Mouse (Mus musculus) midbrain, postnatal 0 days (tissue): ENCODE measurements around the gene Nrp1. TPM values are rescaled to one million over a fixed set of nuclear protein-coding genes. Genes with fewer than 3 reads are reported as not detected.
A peak's percentile ranks its signal among the peaks of the same experiment; 100 is the strongest.

Experiments
- ATAC-seq: fragments of 200-750 bp; cut with Nextera tagmentation; 2 replicates; pipeline ENCODE4 v1.8.0; 2017; ENCODE audit warnings: moderate number of reproducible peaks, mild to moderate bottlenecking, moderate TSS enrichment, moderate library complexity; ENCODE audit not compliant: low FRiP score
- DNase-seq: peaks from one replicate; pipeline ENCODE4 v3.0.0-alpha.2; 2015; ENCODE audit warnings: low spot score
- H3K27ac ChIP-seq: fragments of 300-500 bp; sonication (generic); 2 replicates; pipeline ENCODE4 v1.5.1; 2014; ENCODE audit warnings: low read depth, mild to moderate bottlenecking, low read length, mixed read lengths
- H3K27me3 ChIP-seq: fragments of 300-500 bp; sonication (generic); 2 replicates; pipeline ENCODE4 v1.6.1; 2014; ENCODE audit warnings: low read length, control low read depth, mixed read lengths; ENCODE audit not compliant: insufficient read depth
- H3K36me3 ChIP-seq: fragments of 300-500 bp; sonication (generic); 2 replicates; pipeline ENCODE4 v1.6.1; 2014; ENCODE audit warnings: low read length, control low read depth, mixed read lengths; ENCODE audit not compliant: insufficient read depth
- H3K4me1 ChIP-seq: fragments of 300-500 bp; sonication (generic); 2 replicates; pipeline ENCODE4 v1.6.1; 2014; ENCODE audit warnings: mild to moderate bottlenecking, control low read depth, antibody characterized with exemption, low read length, mixed read lengths; ENCODE audit not compliant: insufficient read depth
- H3K4me2 ChIP-seq: fragments of 300-500 bp; sonication (generic); 2 replicates; pipeline ENCODE4 v1.6.1; 2014; ENCODE audit warnings: low read depth, mild to moderate bottlenecking, low read length, mixed read lengths; ENCODE audit not compliant: poor library complexity, severe bottlenecking
- H3K4me3 ChIP-seq: fragments of 300-500 bp; sonication (generic); 2 replicates; pipeline ENCODE4 v1.5.1; 2014; ENCODE audit warnings: low read depth, mild to moderate bottlenecking, low read length, moderate library complexity
- H3K9ac ChIP-seq: fragments of 300-500 bp; sonication (generic); replicated peaks from 2 replicates; pipeline ENCODE4 v1.6.1; 2014; ENCODE audit warnings: mild to moderate bottlenecking, low read length, moderate library complexity, mixed read lengths; ENCODE audit not compliant: poor library complexity, severe bottlenecking
- H3K9me3 ChIP-seq: fragments of 300-500 bp; sonication (generic); 2 replicates; pipeline ENCODE4 v1.6.1; 2016; ENCODE audit warnings: low read length, control low read depth
- CTCF ChIP-seq: IDR thresholded peaks from 2 replicates; pipeline ENCODE4 v1.5.1; 2016; ENCODE audit warnings: antibody characterized with exemption, mild to moderate bottlenecking
- WGBS: fragments of 180-500 bp; shearing (Covaris S2); extraction: QIAGEN DNeasy Blood & Tissue Kit; methylation state at CpG from one replicate; pipeline ENCODE4 v1.1.7; 2014; 5-methylcytosine and 5-hydroxymethylcytosine counted together
- polyA plus RNA-seq: library from polyadenylated mRNA; unstranded; fragments of >200 nt; fragmentation: Nextera tagmentation; extraction: Ambion mirVana; gene quantifications from 2 replicates; pipeline ENCODE4 v1.2.1, GENCODE M21; 2015
- total RNA-seq: library from RNA; depleted of rRNA; stranded (reverse); fragments of >200 nt; gene quantifications from 2 replicates; pipeline ENCODE4 v1.2.3, GENCODE M21; 2014

Gene Nrp1
- total and polyA plus RNA-seq, 2 experiments from 2014 or later = 57.9 to 59.3 TPM

GRCm38 (mm10) chr8:128491126-128492067, 133.0 kb downstream of the Nrp1 start:
- peak; percentile 87 for DNase-seq
- WGBS = 53% methylated on average over 5 of the region's 5 CpGs
- H3K4me2 ChIP-seq = no peak overlapping the region
- no peak overlapping the region for H3K27ac ChIP-seq
- no peaks in the 10 kb centered on the region for H3K9me3 ChIP-seq
- 0 out of 2 replicates have a peak, but pooled peaks have one; percentile 41 for ATAC-seq
- no peaks in the 10 kb centered on the region; the same call in 1 of the 2 replicates for H3K36me3 ChIP-seq
- H3K27me3 ChIP-seq = no peaks in the 10 kb centered on the region
- peak; percentile 88 for TF ChIP-seq CTCF
- no peak overlapping the region for H3K4me3 ChIP-seq
- H3K4me1 ChIP-seq = no peaks in the 10 kb centered on the region
- no peak overlapping the region for H3K9ac ChIP-seq

- no peak for TF ChIP-seq CTCF
- Histone ChIP-seq H3K4me2 (no peak overlapping the region), H3K27ac (no peak overlapping the region), H3K27me3 (no peaks in the 10 kb centered on the region), H3K9me3 (no peaks in the 10 kb centered on the region), H3K4me1 (no peaks in the 10 kb centered on the region), H3K36me3 (peaks cover 8% of the 10 kb centered on the region), H3K4me3 (no peak overlapping the region), H3K9ac (no peak overlapping the region)
- no peak for ATAC-seq
- 90% methylated on average over 3 of the region's 3 CpGs for WGBS
- no peak for DNase-seq
Observed at GRCm38 (mm10) chr8:128493801-128494200, 135.4 kb downstream of the Nrp1 start.

DNA sequence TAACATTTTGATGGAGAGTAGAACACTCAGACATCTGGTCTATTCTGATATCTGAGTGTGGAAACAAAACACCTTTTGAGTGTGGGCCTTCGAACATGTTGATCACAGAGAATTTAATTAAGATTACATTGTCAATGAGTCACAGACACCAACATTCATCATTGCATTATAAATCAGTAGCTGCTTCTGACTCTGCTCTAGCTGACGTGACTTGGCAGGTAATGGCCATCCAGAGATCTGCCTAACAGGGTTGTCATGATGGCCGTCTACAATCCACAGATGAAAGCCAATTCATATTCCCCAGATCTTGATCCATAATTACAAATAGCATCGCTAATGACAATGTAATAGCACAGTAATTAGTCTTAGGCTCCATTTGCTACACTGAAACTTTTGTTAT, 140.4 kb downstream of the Nrp1 start:
- H3K4me1 ChIP-seq = no peaks in the 10 kb centered on the region
- no peak overlapping the region for H3K27ac ChIP-seq
- H3K4me2 ChIP-seq = no peak overlapping the region
- H3K36me3 ChIP-seq = peaks cover 22% of the 10 kb centered on the region
- H3K27me3 ChIP-seq = no peaks in the 10 kb centered on the region
- DNase-seq = no peak
- no peak overlapping the region for H3K4me3 ChIP-seq
- ATAC-seq = no peak
- no peak overlapping the region for H3K9ac ChIP-seq
- TF ChIP-seq CTCF = no peak
- no peaks in the 10 kb centered on the region for H3K9me3 ChIP-seq
- 81% methylated on average over 4 of the region's 4 CpGs for WGBS

DNA sequence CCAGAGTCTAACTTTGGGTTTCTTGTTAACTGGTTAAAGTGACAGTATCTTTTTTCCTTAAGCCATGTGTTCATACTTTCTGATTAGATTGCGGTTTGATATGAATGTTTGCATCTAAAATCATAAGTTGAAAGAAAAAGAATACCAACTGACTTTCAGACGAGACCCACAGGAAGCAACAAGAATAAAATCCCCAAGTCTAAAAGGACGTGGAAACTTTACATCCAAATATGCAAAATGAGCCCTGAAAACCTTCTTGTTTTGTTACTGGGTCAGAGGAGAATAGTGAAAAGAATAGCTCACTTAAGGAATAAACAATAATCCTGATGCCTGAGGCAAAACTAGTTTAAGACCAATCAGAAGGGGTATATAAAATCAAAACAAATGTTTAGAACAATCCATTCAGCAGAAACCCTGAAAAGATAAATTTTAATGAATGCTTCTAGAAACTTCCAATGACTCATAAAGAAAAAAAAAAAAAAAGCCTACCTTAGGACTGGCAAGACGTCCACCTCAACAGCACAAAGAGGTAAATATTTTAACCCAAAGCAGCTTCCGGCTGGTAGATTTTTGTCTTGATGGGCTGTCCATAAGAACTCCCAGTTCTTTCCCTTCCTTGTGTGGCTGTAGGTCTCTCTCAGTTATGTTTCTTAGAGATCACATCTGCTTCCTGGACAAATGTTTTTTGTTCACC, 145.9 kb downstream of the Nrp1 start:
- TF ChIP-seq CTCF = no peak
- H3K9me3 ChIP-seq = no peaks in the 10 kb centered on the region
- H3K27me3 ChIP-seq = no peaks in the 10 kb centered on the region
- no peaks in the 10 kb centered on the region for H3K4me1 ChIP-seq
- peaks cover 13% of the 10 kb centered on the region for H3K36me3 ChIP-seq
- WGBS = 74% methylated on average over 5 of the region's 5 CpGs
- H3K27ac ChIP-seq = no peak overlapping the region
- H3K4me2 ChIP-seq = no peak overlapping the region
- DNase-seq (no peak), ATAC-seq (no peak)
- no peak overlapping the region for H3K4me3 ChIP-seq
- H3K9ac ChIP-seq = no peak overlapping the region

GRCm38 (mm10) chr8:128505866-128506265, 147.5 kb downstream of the Nrp1 start:
- H3K36me3 ChIP-seq = peaks cover 13% of the 10 kb centered on the region
- H3K4me3 ChIP-seq = no peak overlapping the region
- H3K9me3 ChIP-seq = no peaks in the 10 kb centered on the region
- TF ChIP-seq CTCF = no peak
- H3K4me1 ChIP-seq = no peaks in the 10 kb centered on the region
- H3K27ac ChIP-seq = no peak overlapping the region
- H3K9ac ChIP-seq = no peak overlapping the region
- no peaks in the 10 kb centered on the region for H3K27me3 ChIP-seq
- no peak for ATAC-seq
- no peak for DNase-seq
- H3K4me2 ChIP-seq = no peak overlapping the region

DNA sequence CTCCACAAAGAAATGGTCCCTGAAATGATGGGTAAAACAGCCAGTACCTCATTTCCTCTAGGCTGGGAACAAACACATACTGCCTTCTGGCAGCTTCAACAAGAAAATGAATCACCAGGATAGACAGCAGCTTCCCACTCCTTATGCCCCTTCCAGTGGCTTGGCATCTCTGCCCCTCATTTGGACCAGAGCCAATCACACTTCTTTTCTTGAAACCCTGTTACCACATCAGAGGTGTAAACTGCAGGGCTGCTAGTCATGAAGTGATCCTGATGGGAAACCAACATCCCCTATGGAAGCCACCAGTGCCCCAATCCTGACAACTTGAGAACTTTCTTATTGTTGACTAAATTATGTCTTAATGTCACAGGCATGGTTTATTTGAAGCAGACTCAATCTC, 150.3 kb downstream of the Nrp1 start:
- TF ChIP-seq CTCF = no peak
- H3K4me2 ChIP-seq = no peak overlapping the region
- H3K9ac ChIP-seq = no peak overlapping the region
- H3K36me3 ChIP-seq = no peaks in the 10 kb centered on the region; the same call in 1 of the 2 replicates
- no peaks in the 10 kb centered on the region for H3K9me3 ChIP-seq
- peak; percentile 64 for DNase-seq
- no peak overlapping the region for H3K4me3 ChIP-seq
- no peak overlapping the region for H3K27ac ChIP-seq
- H3K27me3 ChIP-seq = no peaks in the 10 kb centered on the region
- ATAC-seq = no peak
- no peaks in the 10 kb centered on the region for H3K4me1 ChIP-seq
